Mouse (Mus musculus): ENCODE results near the gene Upk2.

GRCm38 (mm10) chr9:44496803-44497461 lies 42.2 kb upstream of the Upk2 start:
- TF ChIP-seq POLR2A (IDR thresholded peaks at IDR 0.05; ENCODE audit: low read depth, low read length) = no peak
- TF ChIP-seq CTCF (IDR thresholded peaks at IDR 0.05; ENCODE audit: extremely low read depth, insufficient read length, insufficient replicate concordance, low read depth, low read length) = no peak
